9 mouse cellular contexts compared by ENCODE assay signal in genomic region chr3:45377391-45377998, GRCm38 (mm10). TPM values are rescaled to one million over a fixed set of nuclear protein-coding genes. Genes with fewer than 3 reads are reported as not detected.
DNase-seq lines count a peak whose midpoint lies in the region; ATAC-seq and TF ChIP-seq lines count a peak whose summit lies in the region.
"Had no signal": no experiment of that assay in that cellular context is flagged by ENCODE, and none has a peak within 500 bp of the region (broad histone marks: within the 10 kb centered on the region; RNA-seq: fewer than 3 reads in every experiment).

No protein-coding gene starts in this region.

- H3K4me1 ChIP-seq in forebrain, embryonic 11.5 days (replicated peaks; ENCODE audit: control insufficient read depth, insufficient read depth, low read length) = 0 out of 2 replicates have a peak, but pooled peaks cover 5% of the 10 kb centered on the region
- H3K4me1 ChIP-seq in intestine, embryonic 14.5 days (replicated peaks; ENCODE audit: control insufficient read depth, insufficient read depth, low read length) = peaks cover 24% of the 10 kb centered on the region
- peaks cover 10% of the 10 kb centered on the region; the same call in 1 of the 2 replicates for H3K4me1 ChIP-seq in limb, embryonic 14.5 days (ENCODE audit: control insufficient read depth, insufficient read depth, low read length)

- H3K4me2 ChIP-seq in forebrain, embryonic 11.5 days (ENCODE audit: low read depth, low read length, severe bottlenecking) = peak overlapping the region; percentile 82
- peak overlapping the region; percentile 64 for H3K4me2 ChIP-seq in intestine, embryonic 14.5 days (ENCODE audit: low read length)
- peak overlapping the region; percentile 97 for H3K4me2 ChIP-seq in limb, embryonic 14.5 days (replicated peaks; ENCODE audit: low read depth, low read length, severe bottlenecking)

- H3K9ac ChIP-seq in forebrain, embryonic 11.5 days (ENCODE audit: low read length) = peak overlapping the region; percentile 80
- peak overlapping the region; percentile 14; the same call in 1 of the 2 replicates for H3K9ac ChIP-seq in intestine, embryonic 14.5 days (ENCODE audit: low read length)
- peak overlapping the region; percentile 68 for H3K9ac ChIP-seq in limb, embryonic 14.5 days (ENCODE audit: low read depth, low read length, severe bottlenecking)

- WGBS in forebrain, embryonic 11.5 days = under 1% methylated on average over 26 of the region's 26 CpGs
- WGBS in intestine, embryonic 14.5 days = under 1% methylated on average over 26 of the region's 26 CpGs
- 2% methylated on average over 26 of the region's 26 CpGs for WGBS in limb, embryonic 14.5 days

- H3K36me3 ChIP-seq in forebrain, embryonic 11.5 days (ENCODE audit: control insufficient read depth, insufficient read depth, low read length) = no peaks in the 10 kb centered on the region
- H3K36me3 ChIP-seq in intestine, embryonic 14.5 days (ENCODE audit: control insufficient read depth, insufficient read depth, low read length) = no peaks in the 10 kb centered on the region
- H3K36me3 ChIP-seq in limb, embryonic 14.5 days (ENCODE audit: control insufficient read depth, insufficient read depth, low read length) = no peaks in the 10 kb centered on the region

- DNase-seq in gastrocnemius, postnatal 10 days = peak; percentile 48
- no peak for DNase-seq in gastrocnemius, adult 8-10 months (ENCODE audit: low spot score in 2 of 2)
- peak; percentile 26 for DNase-seq in WW6 (ENCODE audit: low read depth, low spot score)
- peak; percentile 77 for DNase-seq in forebrain, embryonic 11.5 days (ENCODE audit: low spot score)
- DNase-seq in intestine, embryonic 14.5 days (ENCODE audit: low spot score) = peak; percentile 82
- DNase-seq in limb, embryonic 14.5 days (ENCODE audit: low spot score) = peak; percentile 64
- DNase-seq in retina, postnatal 1 day = peak; percentile 88

- H3K27me3 ChIP-seq in forebrain, embryonic 11.5 days (ENCODE audit: control insufficient read depth, insufficient read depth, low read length) = peaks cover 3% of the 10 kb centered on the region
- peaks cover 42% of the 10 kb centered on the region for H3K27me3 ChIP-seq in intestine, embryonic 14.5 days (replicated peaks; ENCODE audit: control insufficient read depth, insufficient read depth, low read length)
- peaks cover 16% of the 10 kb centered on the region for H3K27me3 ChIP-seq in limb, embryonic 14.5 days (ENCODE audit: control insufficient read depth, insufficient read depth, low read length)
- H3K27me3 ChIP-seq: CH12.LX had no signal

- peak overlapping the region; percentile 65 for H3K4me3 ChIP-seq in forebrain, embryonic 11.5 days (ENCODE audit: low read depth, low read length)
- H3K4me3 ChIP-seq in intestine, embryonic 14.5 days (ENCODE audit: low read depth, low read length) = peak overlapping the region; percentile 57
- peak overlapping the region; percentile 70 for H3K4me3 ChIP-seq in limb, embryonic 14.5 days (replicated peaks; ENCODE audit: low read length)

- peak; percentile 42 for ATAC-seq in forebrain, embryonic 11.5 days (replicated peaks; ENCODE audit: low FRiP score)
- no peak; the same call in 1 of the 2 replicates for ATAC-seq in intestine, embryonic 14.5 days (replicated peaks; ENCODE audit: low FRiP score, low TSS enrichment, low read depth)
- ATAC-seq in limb, embryonic 14.5 days (ENCODE audit: low FRiP score, low read depth) = no peak
- ATAC-seq in megakaryocyte-erythroid progenitor cell, adult 5-6 weeks (replicated peaks; ENCODE audit: low FRiP score, low TSS enrichment, poor library complexity, severe bottlenecking) = no peak

- H3K27ac ChIP-seq in forebrain, embryonic 11.5 days (ENCODE audit: low read depth, low read length) = peak overlapping the region; percentile 57
- H3K27ac ChIP-seq in intestine, embryonic 14.5 days (ENCODE audit: low read depth) = no peak overlapping the region
- peak overlapping the region; percentile 82 for H3K27ac ChIP-seq in limb, embryonic 14.5 days (replicated peaks; ENCODE audit: low read depth, low read length)

- TF ChIP-seq POLR2A in limb, embryonic 14.5 days (IDR thresholded peaks at IDR 0.05; ENCODE audit: borderline replicate concordance, extremely low read depth, insufficient read depth, insufficient read length) = no peak

- H3K9me3 ChIP-seq in forebrain, embryonic 11.5 days (ENCODE audit: control insufficient read depth, low read length) = no peaks in the 10 kb centered on the region
- H3K9me3 ChIP-seq in intestine, embryonic 14.5 days (ENCODE audit: control insufficient read depth, low read length) = no peaks in the 10 kb centered on the region
- H3K9me3 ChIP-seq in limb, embryonic 14.5 days (ENCODE audit: control insufficient read depth, low read length) = no peaks in the 10 kb centered on the region

RNA-seq across cellular contexts. Expression of gene Pcdh10, which starts 0.7 kb away (rescaled TPM):
- total RNA-seq in gastrocnemius, postnatal 10 days (2021) = 1 to 10 TPM in 1 of 2 experiments, under 1 TPM in 1; 0.85 to 1.3 TPM
- total RNA-seq in gastrocnemius, adult 8-10 months (2022) = under 1 TPM; 0.10 to 0.41 (median 0.34) TPM
- polyA plus RNA-seq in forebrain, embryonic 11.5 days (2014; fragmentation: Nextera tagmentation; extraction: Ambion mirVana) = 6.8 and 9.2 TPM in 2 replicates
- polyA plus RNA-seq in intestine, embryonic 14.5 days (2014; fragmentation: Nextera tagmentation; extraction: Ambion mirVana) = 0.62 and 0.84 TPM in 2 replicates
- 28.1 and 36.5 TPM in 2 replicates for polyA plus RNA-seq in limb, embryonic 14.5 days (2012; rRNA removed)
- 8.9 and 10.4 TPM in 2 replicates for polyA plus RNA-seq in limb, embryonic 14.5 days (2014; fragmentation: Nextera tagmentation; extraction: Ambion mirVana)
- total RNA-seq in megakaryocyte-erythroid progenitor cell, adult 5-6 weeks (2014; fragmentation: Nextera tagmentation) = not detected in 2 replicates
- 0.11 TPM in 1 of 2 replicates, not detected in the other for total RNA-seq in megakaryocyte-erythroid progenitor cell, adult 5-6 weeks (2017)
- total RNA-seq: CH12.LX had no signal

Comparison
In these comparisons a context has a peak if more than half of its experiments do, and no peak if none do; other contexts are left out.
1. DNase-seq: peak in gastrocnemius, postnatal 10 days (single experiment), WW6 (single experiment), forebrain, embryonic 11.5 days (single experiment), intestine, embryonic 14.5 days (single experiment), limb, embryonic 14.5 days (single experiment) and retina, postnatal 1 day (single experiment); none in gastrocnemius, adult 8-10 months (0 of 2).
2. H3K9ac ChIP-seq: peak in every context shown above with its lines; median percentile 80 in forebrain, embryonic 11.5 days; 68 in limb, embryonic 14.5 days; 14 in intestine, embryonic 14.5 days.
3. Peak in every context shown above with its lines, with median percentiles within 50 percentile points of each other: H3K4me2 ChIP-seq and H3K4me3 ChIP-seq.